Mouse (Mus musculus) megakaryocyte-erythroid progenitor cell, adult 5 weeks (primary cell): ENCODE results near the gene Dnlz. TPM values are rescaled to one million over a fixed set of nuclear protein-coding genes. Genes with fewer than 3 reads are reported as not detected.

Experiments used
- polyA plus RNA-seq: library from polyadenylated mRNA; stranded (reverse); fragments of >175 nt; gene quantifications from 2 replicates; pipeline ENCODE4 v1.2.3, GENCODE M21; 2012

Dnlz gene
- polyA plus RNA-seq: 18.0 and 21.7 TPM in 2 replicates

DNA sequence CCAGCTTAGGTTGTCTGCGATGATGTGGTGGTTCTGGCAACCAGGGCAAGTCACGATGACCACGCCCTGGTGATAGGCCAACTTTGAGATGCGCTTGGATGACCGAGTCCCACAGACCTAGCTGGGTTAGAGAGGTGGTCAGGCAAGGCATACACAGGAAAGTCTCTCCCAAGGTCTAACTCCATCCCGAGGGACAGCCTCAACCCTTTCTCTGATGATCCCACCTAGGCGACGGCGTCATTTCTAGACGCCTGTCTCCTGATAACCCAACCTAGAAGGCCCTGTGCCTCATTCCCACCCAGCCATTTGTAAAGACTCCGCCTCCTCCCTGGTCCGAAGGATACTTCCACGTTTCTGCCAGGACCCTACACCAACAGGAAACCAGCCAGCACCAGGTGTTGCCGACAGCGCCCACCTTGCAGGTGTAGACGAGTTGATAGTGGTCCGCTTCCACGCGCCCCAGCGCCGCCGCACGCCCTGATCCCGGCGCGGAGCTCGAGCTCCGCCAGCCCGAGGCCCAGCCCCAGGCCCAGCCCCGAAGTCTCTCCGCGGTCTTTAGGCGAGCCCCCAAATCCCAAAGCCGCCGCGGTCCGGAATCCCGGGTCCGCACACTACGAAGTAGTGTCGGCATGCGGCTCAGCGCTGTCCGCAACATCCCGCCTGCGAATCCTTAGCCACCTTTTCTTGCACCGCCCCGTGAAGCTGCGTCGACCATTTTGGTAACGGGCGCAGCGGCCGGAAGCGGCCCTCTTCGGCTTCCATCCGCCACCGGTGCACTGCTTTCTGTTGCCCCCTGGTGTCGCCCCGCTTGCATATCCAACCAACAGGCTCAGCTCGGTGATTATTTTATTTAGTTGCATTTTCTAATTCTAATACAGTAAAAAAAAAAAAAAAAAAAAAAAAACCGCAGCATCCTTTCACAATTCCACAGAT, at the start of gene Dnlz:
Dnlz (minus strand) TSS at position 753 of the 933 bp plus-strand sequence.

DNA sequence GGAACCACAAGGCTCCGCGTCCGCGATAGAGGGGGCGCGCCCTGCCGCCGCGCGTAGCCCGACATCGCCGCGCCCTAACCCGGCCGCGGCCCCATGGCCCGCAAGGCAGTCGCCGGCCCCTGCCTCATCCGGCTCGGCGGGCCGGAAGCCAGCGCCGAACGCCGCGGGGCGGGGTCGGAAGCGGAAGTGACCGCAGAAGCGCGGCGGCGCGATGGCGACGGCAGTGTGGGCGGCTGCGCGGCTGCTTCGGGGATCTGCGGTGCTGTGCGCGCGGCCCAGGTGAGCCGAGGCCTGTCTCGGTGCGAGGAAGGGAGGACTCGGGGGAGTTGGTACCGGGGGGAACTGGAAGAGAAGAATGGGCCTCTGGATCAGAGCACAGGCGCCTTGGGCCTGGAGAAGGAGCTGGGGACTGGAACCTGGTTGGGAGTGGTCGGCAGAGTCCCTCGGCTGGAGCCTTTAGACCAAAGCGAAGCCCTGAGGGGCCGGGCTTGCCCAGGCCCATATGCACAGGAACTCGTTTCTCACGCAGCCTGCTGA, 37.3 kb upstream of the Dnlz start, which contains the start of the genes Entr1 and Pmpca:
Entr1 (minus strand) TSS at position 163 of the 537 bp plus-strand sequence.
Pmpca (plus strand) TSS at position 186 of the 537 bp plus-strand sequence.

DNA sequence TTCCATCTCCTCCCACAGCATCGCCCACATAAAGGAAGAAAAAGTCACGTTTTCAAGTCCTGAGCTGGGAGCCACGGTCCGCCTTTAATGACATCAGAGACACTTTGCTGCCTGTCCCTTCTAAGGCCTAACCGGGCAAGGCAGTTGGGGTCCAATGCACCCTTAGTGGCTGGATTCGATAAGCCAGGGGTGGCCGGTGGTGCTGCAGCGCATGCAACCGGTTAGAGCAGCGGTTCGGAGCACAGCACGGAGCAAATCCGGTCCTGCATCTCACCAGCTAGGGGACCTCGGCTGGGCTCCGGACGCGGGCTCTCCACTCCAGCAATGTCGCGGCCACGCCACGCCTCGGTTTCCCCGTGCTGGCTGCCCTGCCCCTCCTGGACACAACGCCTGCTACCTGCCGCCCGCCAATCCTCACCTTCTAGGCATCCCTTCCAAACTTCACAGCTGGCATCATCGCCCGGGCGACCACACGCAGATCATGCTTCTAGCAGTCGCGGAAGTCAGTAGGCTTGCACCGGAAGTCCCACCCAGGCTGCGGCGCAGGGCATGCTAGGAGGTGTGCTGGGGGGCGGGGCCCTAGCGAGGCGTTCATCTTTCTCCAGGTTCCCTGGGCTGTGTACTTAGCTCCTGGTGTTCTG, 28.3 kb upstream of the Dnlz start, which contains the start of gene Snapc4:
Snapc4 (minus strand) TSS at position 523 of the 641 bp plus-strand sequence.

DNA sequence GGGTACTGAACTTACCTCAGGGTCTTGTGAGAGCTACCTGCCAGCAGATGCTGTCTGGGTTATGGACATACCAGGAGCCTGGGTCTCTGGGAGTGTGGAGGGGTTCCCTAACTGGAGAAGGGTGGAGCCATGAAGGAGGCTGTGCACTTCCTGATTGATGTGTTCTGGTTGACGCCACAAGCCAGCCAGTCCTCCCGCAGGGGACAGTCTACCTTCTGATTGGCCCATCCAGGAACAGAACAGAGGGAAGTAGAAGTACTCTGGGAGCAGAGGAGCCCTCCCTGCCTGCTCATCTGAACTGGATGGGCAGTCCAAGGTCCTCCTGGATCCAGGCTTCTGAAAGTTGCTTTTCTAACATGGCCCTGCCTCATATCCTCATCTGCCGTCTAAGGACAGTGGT, 8.9 kb upstream of the Dnlz start, which contains the start of gene Card9:
Card9 (minus strand) TSS at position 147 of the 400 bp plus-strand sequence.

DNA sequence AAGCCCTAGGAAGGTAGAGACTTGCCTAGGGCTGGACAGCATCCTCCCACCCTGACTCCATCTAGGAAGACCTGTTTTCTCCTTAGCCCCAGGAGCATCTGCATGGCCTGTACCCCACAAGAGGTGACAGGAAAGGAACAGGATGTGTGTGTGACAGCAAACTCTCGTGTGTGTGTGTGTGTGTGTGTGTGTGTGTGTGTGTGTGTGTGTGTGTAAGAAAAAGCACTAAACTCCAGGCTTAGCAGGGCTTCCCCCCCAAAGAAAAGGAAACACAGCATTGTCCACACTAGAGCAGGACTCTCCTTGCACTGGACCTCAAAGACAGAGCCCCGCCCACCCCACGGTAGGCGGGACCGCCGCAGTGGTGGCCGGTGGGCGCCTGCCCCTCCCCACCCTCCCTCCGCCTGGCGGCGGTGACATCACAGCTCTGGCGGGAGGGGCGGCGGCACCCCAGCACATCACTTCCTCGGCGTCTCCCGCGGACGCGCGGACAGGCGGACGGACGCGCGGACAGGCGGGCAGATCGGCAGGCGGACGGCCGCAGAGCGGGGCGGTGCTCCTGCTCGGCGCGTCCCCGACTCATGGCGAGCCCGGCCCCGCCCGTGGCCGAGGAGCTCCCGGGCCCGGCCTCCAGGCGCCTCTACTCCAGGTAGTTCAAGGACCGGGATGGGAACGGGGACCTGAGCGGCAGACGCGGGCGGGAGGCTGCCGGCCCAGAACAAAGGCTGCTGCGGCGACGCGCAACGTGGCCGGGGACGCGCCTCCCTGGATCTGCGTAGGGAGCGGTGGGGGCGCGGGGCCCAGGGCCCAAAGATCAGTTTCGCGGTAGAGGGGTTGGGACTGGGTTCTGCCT, 36.6 kb downstream of the Dnlz start, which contains the start of gene Gpsm1:
Gpsm1 (plus strand) TSS at position 444 of the 853 bp plus-strand sequence.

Other genes starting within 250 kb of the Dnlz start
- 10.8 and 11.2 TPM in 2 replicates for gene Nacc2, start 228.9 kb downstream of the Dnlz start, polyA plus RNA-seq
- 0.06 TPM in 1 of 2 replicates, not detected in the other for gene Lhx3, start 143.8 kb downstream of the Dnlz start, polyA plus RNA-seq
- gene Qsox2, start 114.6 kb downstream of the Dnlz start, polyA plus RNA-seq: 5.6 TPM in 2 replicates
- 0.02 TPM in 2 replicates for gene Ccdc187, start 57.6 kb downstream of the Dnlz start, polyA plus RNA-seq
- gene Gpsm1, start 36.6 kb downstream of the Dnlz start, polyA plus RNA-seq: 54.7 and 77.0 TPM in 2 replicates
- gene Card9, start 8.8 kb upstream of the Dnlz start, polyA plus RNA-seq: 222 and 257 TPM in 2 replicates
- gene Snapc4, start 28.5 kb upstream of the Dnlz start, polyA plus RNA-seq: 39.7 and 63.6 TPM in 2 replicates
- gene Entr1, start 37.2 kb upstream of the Dnlz start, polyA plus RNA-seq: 75.4 and 97.5 TPM in 2 replicates
- 385 and 421 TPM in 2 replicates for gene Pmpca, start 37.2 kb upstream of the Dnlz start, polyA plus RNA-seq
- gene Inpp5e, start 57.1 kb upstream of the Dnlz start, polyA plus RNA-seq: 13.3 and 16.9 TPM in 2 replicates
- gene Sec16a, start 93.1 kb upstream of the Dnlz start, polyA plus RNA-seq: 30.5 and 33.9 TPM in 2 replicates
- 44.7 and 51.9 TPM in 2 replicates for gene Notch1, start 164.6 kb upstream of the Dnlz start, polyA plus RNA-seq
- gene Egfl7, start 227.9 kb upstream of the Dnlz start, polyA plus RNA-seq: 47.7 and 83.0 TPM in 2 replicates
- gene Gm20532, start 234.5 kb upstream of the Dnlz start, polyA plus RNA-seq: 0.26 and 0.64 TPM in 2 replicates